Mouse (Mus musculus) forebrain, embryonic 12.5 days (tissue): Measurements from ENCODE around the gene Cstf3. TPM values are rescaled to one million over a fixed set of nuclear protein-coding genes. Genes with fewer than 3 reads are reported as not detected.
A peak's percentile ranks its signal among the peaks of the same experiment; 100 is the strongest.

Source experiments
- ATAC-seq: fragments of 200-750 bp; cut with Nextera tagmentation; 2 replicates; pipeline ENCODE4 v1.8.0; 2017; ENCODE audit warnings: moderate TSS enrichment; ENCODE audit not compliant: low FRiP score
- H3K27ac ChIP-seq: fragments of 300-500 bp; sonication (generic); 2 replicates; pipeline ENCODE4 v1.5.1; 2016; ENCODE audit warnings: mild to moderate bottlenecking
- H3K27me3 ChIP-seq: fragments of 300-500 bp; sonication (generic); 2 replicates; pipeline ENCODE4 v1.6.1; 2016; ENCODE audit warnings: mild to moderate bottlenecking
- H3K36me3 ChIP-seq: fragments of 300-500 bp; sonication (generic); replicated peaks from 2 replicates; pipeline ENCODE4 v1.6.1; 2016; ENCODE audit warnings: mild to moderate bottlenecking
- H3K4me1 ChIP-seq: fragments of 300-500 bp; sonication (generic); 2 replicates; pipeline ENCODE4 v1.6.1; 2016
- H3K4me2 ChIP-seq: fragments of 300-500 bp; sonication (generic); 2 replicates; pipeline ENCODE4 v1.6.1; 2016; ENCODE audit warnings: mild to moderate bottlenecking, moderate library complexity
- H3K4me3 ChIP-seq: fragments of 300-500 bp; sonication (generic); replicated peaks from 2 replicates; pipeline ENCODE4 v1.5.1; 2016; ENCODE audit warnings: mild to moderate bottlenecking
- H3K9ac ChIP-seq: fragments of 300-500 bp; sonication (generic); 2 replicates; pipeline ENCODE4 v1.6.1; 2016; ENCODE audit warnings: mild to moderate bottlenecking
- H3K9me3 ChIP-seq: fragments of 300-500 bp; sonication (generic); 2 replicates; pipeline ENCODE4 v1.6.1; 2016
- WGBS: fragments of 180-500 bp; shearing (Covaris S2); methylation state at CpG from one replicate; pipeline ENCODE4 v1.1.7; 2016; 5-methylcytosine and 5-hydroxymethylcytosine counted together
- polyA plus RNA-seq: library from polyadenylated mRNA; unstranded; fragments of >200 nt; fragmentation: Nextera tagmentation; extraction: Ambion mirVana; gene quantifications from 2 replicates; pipeline ENCODE4 v1.2.1, GENCODE M21; 2016

Cstf3 gene
- polyA plus RNA-seq, 1 experiment from 2014 or later, result 117 TPM

DNA sequence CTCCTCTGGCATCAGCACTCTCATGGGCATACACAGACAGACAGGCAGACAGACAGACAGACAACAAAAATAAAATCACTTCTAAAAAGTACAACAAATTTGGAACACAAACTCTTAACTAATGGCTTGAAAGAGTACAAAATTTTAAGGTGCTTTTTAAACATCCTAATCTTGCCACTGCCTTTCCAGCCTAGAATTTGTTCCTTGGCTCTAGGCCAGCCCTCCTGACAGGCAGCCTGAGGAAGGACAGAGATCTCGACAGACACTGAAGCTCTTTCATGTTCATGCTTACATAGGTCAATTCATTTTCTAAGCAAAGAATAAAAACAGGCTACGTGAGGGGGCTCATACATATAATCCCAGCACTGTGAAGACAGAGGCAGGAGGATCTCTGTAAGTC, 102.2 kb downstream of the Cstf3 start:
- Histone ChIP-seq H3K27ac (no peak overlapping the region), H3K9ac (no peak overlapping the region), H3K4me1 (no peaks in the 10 kb centered on the region), H3K36me3 (peaks cover 4% of the 10 kb centered on the region), H3K27me3 (no peaks in the 10 kb centered on the region), H3K4me3 (no peak overlapping the region), H3K4me2 (no peak overlapping the region), H3K9me3 (no peaks in the 10 kb centered on the region)
- no peak for ATAC-seq
- 80% methylated on average over 2 of the region's 2 CpGs for WGBS

GRCm38 (mm10) chr2:104699659-104700058, 109.3 kb downstream of the Cstf3 start:
- Histone ChIP-seq H3K9me3 (no peaks in the 10 kb centered on the region), H3K36me3 (peaks cover 11% of the 10 kb centered on the region), H3K27ac (no peak overlapping the region), H3K9ac (no peak overlapping the region), H3K4me1 (no peaks in the 10 kb centered on the region), H3K27me3 (no peaks in the 10 kb centered on the region), H3K4me2 (no peak overlapping the region), H3K4me3 (no peak overlapping the region)
- WGBS, result 90% methylated on average over 11 of the region's 11 CpGs
- ATAC-seq, result no peak

DNA sequence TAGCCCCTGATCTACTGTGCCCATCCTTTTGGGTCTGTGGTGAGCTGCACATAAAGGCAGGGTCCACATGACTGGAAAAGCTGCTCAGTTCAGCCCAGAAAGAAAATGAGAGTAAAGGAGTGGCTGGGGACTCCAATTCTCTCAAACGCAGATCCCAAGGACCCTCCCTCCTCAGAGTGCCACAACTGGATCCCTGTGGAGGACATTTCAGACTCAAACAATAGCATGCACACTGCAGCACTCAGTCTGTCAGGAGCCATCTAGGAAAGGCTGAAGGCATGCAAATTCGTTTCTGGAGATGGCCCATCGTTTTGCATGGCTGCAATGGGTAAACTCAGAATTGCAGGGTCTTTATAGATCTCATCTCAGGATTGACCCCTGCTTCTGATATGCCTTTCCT, 112.8 kb downstream of the Cstf3 start:
- H3K4me3 ChIP-seq, result no peak overlapping the region
- H3K27ac ChIP-seq, result no peak overlapping the region
- peaks cover 20% of the 10 kb centered on the region for H3K36me3 ChIP-seq
- no peak overlapping the region for H3K9ac ChIP-seq
- no peak for ATAC-seq
- no peak overlapping the region for H3K4me2 ChIP-seq
- 65% methylated on average over 3 of the region's 3 CpGs for WGBS
- no peaks in the 10 kb centered on the region for H3K27me3 ChIP-seq
- no peaks in the 10 kb centered on the region for H3K9me3 ChIP-seq
- no peaks in the 10 kb centered on the region for H3K4me1 ChIP-seq

DNA sequence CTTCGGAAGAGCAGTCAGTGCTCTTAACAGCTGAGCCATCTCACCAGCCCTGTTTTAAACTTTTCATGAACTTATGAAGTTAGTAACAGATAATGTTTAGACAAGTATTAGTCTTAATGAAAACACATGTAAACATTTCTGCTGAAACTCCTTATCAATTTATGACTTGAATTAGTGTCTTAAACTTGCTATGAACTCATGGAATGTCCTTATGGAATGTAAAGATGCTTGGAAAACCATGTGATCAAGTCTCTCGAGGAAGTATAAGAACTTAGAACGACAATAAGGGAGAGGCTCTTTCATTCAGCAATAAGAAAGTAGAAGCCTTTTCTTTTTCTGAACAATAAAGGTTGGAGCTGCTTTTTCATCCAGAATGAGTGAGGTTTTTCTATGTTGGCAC, 114.0 kb downstream of the Cstf3 start:
- no peaks in the 10 kb centered on the region for H3K4me1 ChIP-seq
- no peak for ATAC-seq
- no peak overlapping the region for H3K9ac ChIP-seq
- 72% methylated on average over 3 of the region's 3 CpGs for WGBS
- peaks cover 24% of the 10 kb centered on the region for H3K36me3 ChIP-seq
- H3K4me3 ChIP-seq, result no peak overlapping the region
- H3K9me3 ChIP-seq, result no peaks in the 10 kb centered on the region
- no peak overlapping the region for H3K27ac ChIP-seq
- H3K27me3 ChIP-seq, result no peaks in the 10 kb centered on the region
- H3K4me2 ChIP-seq, result no peak overlapping the region

GRCm38 (mm10) chr2:104709786-104710337, 119.5 kb downstream of the Cstf3 start:
- no peak for ATAC-seq
- peaks cover 23% of the 10 kb centered on the region for H3K4me1 ChIP-seq
- H3K4me2 ChIP-seq, result no peak overlapping the region
- no peak overlapping the region for H3K9ac ChIP-seq
- H3K9me3 ChIP-seq, result no peaks in the 10 kb centered on the region
- no peak overlapping the region for H3K4me3 ChIP-seq
- no peak overlapping the region for H3K27ac ChIP-seq
- H3K36me3 ChIP-seq, result peaks cover 16% of the 10 kb centered on the region
- WGBS, result 70% methylated on average over 6 of the region's 6 CpGs
- peaks cover 5% of the 10 kb centered on the region; the same call in 1 of the 2 replicates for H3K27me3 ChIP-seq

DNA sequence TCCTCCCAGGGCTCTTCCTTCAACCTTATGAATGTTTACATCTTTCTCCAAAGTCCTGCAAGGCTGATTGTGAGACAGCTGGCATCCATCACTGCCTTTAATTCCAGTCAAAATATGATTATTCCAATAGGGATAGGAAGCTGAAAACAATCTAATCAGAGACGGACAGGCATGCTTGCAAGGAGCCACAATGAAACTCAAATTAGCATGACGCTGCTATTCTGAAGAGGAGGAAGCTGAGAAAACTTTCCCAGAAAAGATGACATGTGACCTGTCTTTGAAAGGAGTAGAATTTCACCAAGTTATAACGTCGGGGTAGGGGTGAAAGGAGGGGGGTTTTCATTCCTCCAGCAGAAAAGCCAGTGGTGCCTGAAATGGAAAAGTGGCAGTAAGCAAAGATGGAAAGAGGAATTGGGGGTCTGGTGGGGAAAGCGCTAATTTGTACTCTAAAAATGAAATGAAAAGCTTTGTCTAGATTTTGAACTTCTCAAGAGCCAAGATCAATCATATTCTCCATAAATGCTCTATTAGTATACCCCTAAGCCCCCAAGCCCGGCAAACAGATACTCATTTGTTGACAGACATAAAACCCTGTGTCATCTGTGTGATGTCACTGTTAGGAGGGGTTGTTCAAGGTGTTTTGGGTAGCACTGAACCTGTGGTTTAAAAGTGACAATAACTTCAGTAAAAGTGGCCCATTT, 120.5 kb downstream of the Cstf3 start:
- 21% methylated on average over 6 of the region's 6 CpGs for WGBS
- Histone ChIP-seq H3K4me3 (peak overlapping the region; percentile 87), H3K4me1 (peaks cover 23% of the 10 kb centered on the region), H3K9me3 (no peaks in the 10 kb centered on the region), H3K27ac (peak overlapping the region; percentile 91; the same call in 1 of the 2 replicates), H3K36me3 (peaks cover 7% of the 10 kb centered on the region), H3K27me3 (peaks cover 5% of the 10 kb centered on the region; the same call in 1 of the 2 replicates), H3K9ac (peak overlapping the region; percentile 87), H3K4me2 (peak overlapping the region; percentile 66)
- no peak; the same call in 1 of the 2 replicates for ATAC-seq

GRCm38 (mm10) chr2:104711585-104712485, 121.5 kb downstream of the Cstf3 start, which contains the start of gene Tcp11l1:
Gene Tcp11l1 (minus strand): TSS chr2:104712169.
- under 1% methylated on average over 76 of the region's 99 CpGs for WGBS
- H3K36me3 ChIP-seq, result peaks cover 4% of the 10 kb centered on the region; the same call in 1 of the 2 replicates
- peaks cover 5% of the 10 kb centered on the region; the same call in 1 of the 2 replicates for H3K27me3 ChIP-seq
- peak; percentile 95 for ATAC-seq
- H3K4me1 ChIP-seq, result peaks cover 23% of the 10 kb centered on the region
- H3K4me2 ChIP-seq, result peak within 1 kb of the TSS; percentile 66
- no peaks in the 10 kb centered on the region for H3K9me3 ChIP-seq
- H3K27ac ChIP-seq, result peak within 1 kb of the TSS; percentile 91
- H3K9ac ChIP-seq, result peak within 1 kb of the TSS; percentile 87
- peak within 1 kb of the TSS; percentile 87 for H3K4me3 ChIP-seq

GRCm38 (mm10) chr2:104712486-104712809, 122.1 kb downstream of the Cstf3 start:
- 2% methylated on average over 7 of the region's 7 CpGs for WGBS
- peaks cover 23% of the 10 kb centered on the region for H3K4me1 ChIP-seq
- H3K27ac ChIP-seq, result peak overlapping the region; percentile 91
- H3K9ac ChIP-seq, result peak overlapping the region; percentile 87
- H3K4me2 ChIP-seq, result peak overlapping the region; percentile 66
- H3K27me3 ChIP-seq, result peaks cover 5% of the 10 kb centered on the region; the same call in 1 of the 2 replicates
- H3K4me3 ChIP-seq, result peak overlapping the region; percentile 87
- H3K36me3 ChIP-seq, result peaks cover 4% of the 10 kb centered on the region; the same call in 1 of the 2 replicates
- no peaks in the 10 kb centered on the region for H3K9me3 ChIP-seq
- no peak for ATAC-seq

DNA sequence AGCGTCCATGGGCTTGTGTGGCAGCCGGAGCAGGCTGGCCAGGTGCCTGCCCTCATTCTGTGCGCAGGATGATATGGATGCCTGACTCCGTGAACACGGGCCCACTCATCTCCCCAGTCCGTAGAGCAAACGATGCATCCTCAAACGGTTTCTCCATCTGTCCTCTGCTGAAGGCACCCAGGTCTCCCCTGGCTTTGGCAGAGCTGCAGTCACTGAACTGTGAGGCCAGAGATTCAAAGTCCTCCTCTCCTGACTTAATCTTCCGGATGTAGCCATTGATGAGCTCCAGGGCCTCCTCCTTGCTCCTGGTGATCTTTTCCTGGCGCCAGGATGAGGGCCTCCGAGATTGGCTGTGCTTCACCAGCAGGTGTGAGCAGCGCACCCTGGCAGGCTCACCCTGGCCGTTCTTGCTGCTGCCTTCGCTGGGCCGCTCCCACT, 124.0 kb downstream of the Cstf3 start:
- ATAC-seq, result no peak
- 41% methylated on average over 15 of the region's 15 CpGs for WGBS
- no peak overlapping the region for H3K4me2 ChIP-seq
- peaks cover 23% of the 10 kb centered on the region for H3K4me1 ChIP-seq
- H3K9ac ChIP-seq, result no peak overlapping the region
- H3K9me3 ChIP-seq, result no peaks in the 10 kb centered on the region
- peaks cover 5% of the 10 kb centered on the region; the same call in 1 of the 2 replicates for H3K27me3 ChIP-seq
- no peak overlapping the region for H3K27ac ChIP-seq
- H3K36me3 ChIP-seq, result no peaks in the 10 kb centered on the region
- no peak overlapping the region for H3K4me3 ChIP-seq

Other genes with a start within 250 kb of the Cstf3 start
- gene D430041D05Rik, start 179.5 kb upstream of the Cstf3 start, polyA plus RNA-seq, result 4.2 and 4.5 TPM in 2 replicates
- gene Hipk3, start 96.1 kb upstream of the Cstf3 start, polyA plus RNA-seq, result 9.0 and 9.1 TPM in 2 replicates
- gene Tcp11l1, start 121.6 kb downstream of the Cstf3 start, polyA plus RNA-seq, result 69.2 and 69.8 TPM in 2 replicates
- not detected in 2 replicates for gene Pin1rt1, start 125.9 kb downstream of the Cstf3 start, polyA plus RNA-seq
- gene Depdc7, start 152.4 kb downstream of the Cstf3 start, polyA plus RNA-seq, result 5.1 and 5.4 TPM in 2 replicates
- gene Qser1, start 226.2 kb downstream of the Cstf3 start, polyA plus RNA-seq, result 15.5 and 15.6 TPM in 2 replicates